ENCODE assay signal across 8 mouse cellular contexts in genomic region chr9:37552536-37553293, GRCm38 (mm10). TPM values are rescaled to one million over a fixed set of nuclear protein-coding genes. Genes with fewer than 3 reads are reported as not detected.
A peak's percentile ranks its signal among the peaks of the same experiment; 100 is the strongest.
DNase-seq lines count a peak whose midpoint lies in the region; ATAC-seq and TF ChIP-seq lines count a peak whose summit lies in the region.

TSS of gene Nrgn (minus strand) at chr9:37552904.

- H3K36me3 ChIP-seq in heart, embryonic 10.5 days, result no peaks in the 10 kb centered on the region
- H3K36me3 ChIP-seq in kidney, embryonic 14.5 days (ENCODE audit: control insufficient read depth, insufficient read depth, low read length), result no peaks in the 10 kb centered on the region
- no peaks in the 10 kb centered on the region for H3K36me3 ChIP-seq in limb, embryonic 15.5 days
- H3K36me3 ChIP-seq in midbrain, postnatal 0 days (ENCODE audit: insufficient read depth, low read length), result no peaks in the 10 kb centered on the region
- H3K36me3 ChIP-seq in stomach, embryonic 15.5 days, result no peaks in the 10 kb centered on the region

- peak within 1 kb of the TSS; percentile 31; the same call in 1 of the 2 replicates for H3K9ac ChIP-seq in kidney, embryonic 14.5 days (ENCODE audit: low read depth, low read length)
- peak within 1 kb of the TSS; percentile 21 for H3K9ac ChIP-seq in limb, embryonic 15.5 days
- H3K9ac ChIP-seq in midbrain, postnatal 0 days (replicated peaks; ENCODE audit: low read length, poor library complexity, severe bottlenecking), result peak within 1 kb of the TSS; percentile 56
- no peak within 1 kb of the TSS for H3K9ac ChIP-seq in stomach, embryonic 15.5 days

- DNase-seq in cerebellum, postnatal 36 days, result peak; percentile 16 to 18
- DNase-seq in cerebellum, adult 11 months, result no peak
- DNase-seq in heart, embryonic 10.5 days (ENCODE audit: low spot score), result peak; percentile 94
- peak; percentile 76 for DNase-seq in midbrain, postnatal 0 days (ENCODE audit: low spot score)

- H3K9me3 ChIP-seq in heart, embryonic 10.5 days, result no peaks in the 10 kb centered on the region
- no peaks in the 10 kb centered on the region for H3K9me3 ChIP-seq in kidney, embryonic 14.5 days (ENCODE audit: control insufficient read depth, low read length)
- no peaks in the 10 kb centered on the region for H3K9me3 ChIP-seq in limb, embryonic 15.5 days
- no peaks in the 10 kb centered on the region for H3K9me3 ChIP-seq in midbrain, postnatal 0 days (ENCODE audit: low read length)
- no peaks in the 10 kb centered on the region for H3K9me3 ChIP-seq in stomach, embryonic 15.5 days

- TF ChIP-seq POLR2A in embryonic fibroblast, embryonic 13.5 days (IDR thresholded peaks at IDR 0.05; ENCODE audit: low read depth, low read length), result no peak

- H3K27me3 ChIP-seq in heart, embryonic 10.5 days (ENCODE audit: insufficient read depth, poor library complexity, severe bottlenecking), result peaks cover 82% of the 10 kb centered on the region
- peaks cover 23% of the 10 kb centered on the region for H3K27me3 ChIP-seq in kidney, embryonic 14.5 days (ENCODE audit: control insufficient read depth, insufficient read depth, low read length)
- peaks cover 64% of the 10 kb centered on the region for H3K27me3 ChIP-seq in limb, embryonic 15.5 days
- peaks cover 10% of the 10 kb centered on the region for H3K27me3 ChIP-seq in midbrain, postnatal 0 days (ENCODE audit: insufficient read depth, low read length)
- H3K27me3 ChIP-seq in stomach, embryonic 15.5 days (replicated peaks), result peaks cover 26% of the 10 kb centered on the region

- peak; percentile 96 for ATAC-seq in kidney, embryonic 14.5 days (ENCODE audit: low FRiP score, low TSS enrichment)
- peak; percentile 85 for ATAC-seq in limb, embryonic 15.5 days (ENCODE audit: insufficient number of reproducible peaks, low FRiP score, low TSS enrichment, low read depth)
- peak; percentile 78 for ATAC-seq in midbrain, postnatal 0 days (ENCODE audit: low FRiP score)
- peak; percentile 95 for ATAC-seq in stomach, embryonic 15.5 days (ENCODE audit: insufficient read depth, low FRiP score, low read depth)

- H3K4me1 ChIP-seq in embryonic fibroblast, embryonic 13.5 days (ENCODE audit: control insufficient read depth, insufficient read depth, low read length), result no peaks in the 10 kb centered on the region
- H3K4me1 ChIP-seq in heart, embryonic 10.5 days, result peaks cover 34% of the 10 kb centered on the region
- 0 out of 2 replicates have a peak, but pooled peaks cover 13% of the 10 kb centered on the region for H3K4me1 ChIP-seq in kidney, embryonic 14.5 days (ENCODE audit: control insufficient read depth, insufficient read depth, low read length)
- peaks cover 21% of the 10 kb centered on the region for H3K4me1 ChIP-seq in limb, embryonic 15.5 days
- peaks cover 8% of the 10 kb centered on the region for H3K4me1 ChIP-seq in midbrain, postnatal 0 days (ENCODE audit: insufficient read depth, low read length)
- H3K4me1 ChIP-seq in stomach, embryonic 15.5 days, result peaks cover 9% of the 10 kb centered on the region

- peak within 1 kb of the TSS; percentile 26; the same call in 1 of the 2 replicates for H3K4me3 ChIP-seq in embryonic fibroblast, embryonic 13.5 days (ENCODE audit: insufficient read depth, low read length)
- peak within 1 kb of the TSS; percentile 63 for H3K4me3 ChIP-seq in heart, embryonic 10.5 days
- peak within 1 kb of the TSS; percentile 39 for H3K4me3 ChIP-seq in kidney, embryonic 14.5 days (ENCODE audit: low read length)
- H3K4me3 ChIP-seq in limb, embryonic 15.5 days, result peak within 1 kb of the TSS; percentile 43
- peak within 1 kb of the TSS; percentile 51 for H3K4me3 ChIP-seq in midbrain, postnatal 0 days (ENCODE audit: low read depth, low read length)
- peak within 1 kb of the TSS; percentile 37 for H3K4me3 ChIP-seq in stomach, embryonic 15.5 days (replicated peaks)

- H3K4me2 ChIP-seq in kidney, embryonic 14.5 days (replicated peaks; ENCODE audit: low read depth, low read length), result peak within 1 kb of the TSS; percentile 84
- peak within 1 kb of the TSS; percentile 92 for H3K4me2 ChIP-seq in limb, embryonic 15.5 days
- H3K4me2 ChIP-seq in midbrain, postnatal 0 days (ENCODE audit: low read depth, low read length, poor library complexity, severe bottlenecking), result peak within 1 kb of the TSS; percentile 96
- peak within 1 kb of the TSS; percentile 84 for H3K4me2 ChIP-seq in stomach, embryonic 15.5 days

- no peak within 1 kb of the TSS for H3K27ac ChIP-seq in embryonic fibroblast, embryonic 13.5 days (ENCODE audit: insufficient read depth, low read length)
- no peak within 1 kb of the TSS for H3K27ac ChIP-seq in heart, embryonic 10.5 days
- H3K27ac ChIP-seq in kidney, embryonic 14.5 days (ENCODE audit: low read depth, low read length), result no peak within 1 kb of the TSS
- no peak within 1 kb of the TSS for H3K27ac ChIP-seq in limb, embryonic 15.5 days
- no peak within 1 kb of the TSS; the same call in 1 of the 2 replicates for H3K27ac ChIP-seq in midbrain, postnatal 0 days (ENCODE audit: low read depth, low read length)
- H3K27ac ChIP-seq in stomach, embryonic 15.5 days, result no peak within 1 kb of the TSS

- TF ChIP-seq CTCF in embryonic fibroblast, embryonic 13.5 days (IDR thresholded peaks at IDR 0.05; ENCODE audit: borderline replicate concordance, insufficient read depth, low read length), result no peak
- no peak for TF ChIP-seq CTCF in midbrain, postnatal 0 days (IDR thresholded peaks at IDR 0.05)

- 5% methylated on average over 31 of the region's 31 CpGs for WGBS in heart, embryonic 10.5 days
- 5% methylated on average over 31 of the region's 31 CpGs for WGBS in kidney, embryonic 14.5 days
- 5% methylated on average over 31 of the region's 31 CpGs for WGBS in limb, embryonic 15.5 days
- WGBS in midbrain, postnatal 0 days, result 5% methylated on average over 31 of the region's 31 CpGs
- WGBS in stomach, embryonic 15.5 days, result 5% methylated on average over 31 of the region's 31 CpGs

RNA-seq across cellular contexts. Expression of gene Nrgn, which starts in this region (rescaled TPM):
- 0.75 TPM in 1 of 2 replicates, not detected in the other for polyA plus RNA-seq in embryonic fibroblast, embryonic 13.5 days (2011; ENCODE audit: insufficient read length, low read depth, missing spikeins)
- 4.4 and 5.7 TPM in 2 replicates for polyA plus RNA-seq in heart, embryonic 10.5 days (2016; fragmentation: Nextera tagmentation; extraction: Ambion mirVana)
- polyA plus RNA-seq in kidney, embryonic 14.5 days (2014; fragmentation: Nextera tagmentation; extraction: Ambion mirVana), result 3.1 and 3.4 TPM in 2 replicates
- 6.2 and 7.4 TPM in 2 replicates for polyA plus RNA-seq in limb, embryonic 15.5 days (2015; fragmentation: Nextera tagmentation; extraction: Ambion mirVana)
- total RNA-seq in midbrain, postnatal 0 days (2014; rRNA removed), result 35.7 and 58.1 TPM in 2 replicates
- polyA plus RNA-seq in midbrain, postnatal 0 days (2015; fragmentation: Nextera tagmentation; extraction: Ambion mirVana), result 80.4 and 80.6 TPM in 2 replicates
- 6.6 and 6.9 TPM in 2 replicates for polyA plus RNA-seq in stomach, embryonic 15.5 days (2015; fragmentation: Nextera tagmentation; extraction: Ambion mirVana)
